Mouse (Mus musculus): Measurements from ENCODE around the gene Tmem108.

DNA sequence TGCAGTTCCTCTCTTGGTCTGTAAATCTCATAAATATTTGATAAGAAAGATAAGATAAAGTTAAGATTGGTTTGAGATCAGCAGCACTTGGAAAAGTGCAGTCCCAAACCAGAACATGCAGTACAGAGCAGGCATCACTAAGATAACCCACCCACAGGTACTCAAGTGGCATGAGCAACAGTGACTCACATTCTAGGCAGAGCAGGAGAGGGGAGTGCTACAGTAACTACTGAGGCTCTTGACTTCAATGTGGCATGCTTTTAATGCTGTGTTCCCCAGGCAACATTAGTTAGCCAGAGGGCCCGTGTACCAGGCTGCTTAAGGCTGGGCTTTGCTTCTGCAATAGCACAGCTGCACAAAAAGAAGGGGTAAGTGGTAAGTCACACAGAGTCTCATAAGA, 99.8 kb downstream of the Tmem108 start:
- no peak for TF ChIP-seq CTCF (IDR thresholded peaks at IDR 0.05; ENCODE audit: borderline replicate concordance, extremely low read depth, insufficient read depth, insufficient read length)
- TF ChIP-seq POLR2A (IDR thresholded peaks at IDR 0.05; ENCODE audit: borderline replicate concordance, extremely low read depth, insufficient read depth, insufficient read length, poor library complexity, severe bottlenecking) = no peak

Data from brain, embryonic 14.5 days (tissue).